Mouse (Mus musculus) limb, embryonic 10.5 days (tissue): Measurements from ENCODE around the gene Cstad. TPM values are rescaled to one million over a fixed set of nuclear protein-coding genes. Genes with fewer than 3 reads are reported as not detected.
A peak's percentile ranks its signal among the peaks of the same experiment; 100 is the strongest.

Source experiments
- DNase-seq: peaks from one replicate; pipeline ENCODE4 v3.0.0-alpha.2; 2017; ENCODE audit warnings: low spot score
- H3K27ac ChIP-seq: fragments of 300-500 bp; sonication (generic); 2 replicates; pipeline ENCODE4 v1.5.1; 2016; ENCODE audit warnings: mild to moderate bottlenecking
- H3K27me3 ChIP-seq: fragments of 300-500 bp; sonication (generic); 2 replicates; pipeline ENCODE4 v1.6.1; 2016; ENCODE audit warnings: low read depth, mild to moderate bottlenecking; ENCODE audit not compliant: poor library complexity, severe bottlenecking
- H3K36me3 ChIP-seq: fragments of 300-500 bp; sonication (generic); 2 replicates; pipeline ENCODE4 v1.6.1; 2016; ENCODE audit warnings: mild to moderate bottlenecking, moderate library complexity
- H3K4me1 ChIP-seq: fragments of 300-500 bp; sonication (generic); 2 replicates; pipeline ENCODE4 v1.6.1; 2016
- H3K4me3 ChIP-seq: fragments of 300-500 bp; sonication (generic); 2 replicates; pipeline ENCODE4 v1.5.1; 2016; ENCODE audit warnings: mild to moderate bottlenecking, moderate library complexity
- H3K9me3 ChIP-seq: fragments of 300-500 bp; sonication (generic); replicated peaks from 2 replicates; pipeline ENCODE4 v1.6.1; 2016; ENCODE audit warnings: mild to moderate bottlenecking
- WGBS: fragments of 180-500 bp; shearing (Covaris S2); methylation state at CpG from one replicate; pipeline ENCODE4 v1.1.7; 2016; 5-methylcytosine and 5-hydroxymethylcytosine counted together
- polyA plus RNA-seq: library from polyadenylated mRNA; unstranded; fragments of >200 nt; fragmentation: Nextera tagmentation; extraction: Ambion mirVana; gene quantifications from 2 replicates; pipeline ENCODE4 v1.2.1, GENCODE M21; 2016

Gene Cstad
- polyA plus RNA-seq, 1 experiment from 2014 or later: 0.95 TPM

- no peak overlapping the region for H3K4me3 ChIP-seq
- H3K9me3 ChIP-seq: no peaks in the 10 kb centered on the region
- H3K4me1 ChIP-seq: peaks cover 18% of the 10 kb centered on the region
- no peak overlapping the region for H3K27ac ChIP-seq
- H3K27me3 ChIP-seq: no peaks in the 10 kb centered on the region
- WGBS: 71% methylated on average over 10 of the region's 10 CpGs
- DNase-seq: no peak
- no peaks in the 10 kb centered on the region for H3K36me3 ChIP-seq
Observed at GRCm38 (mm10) chr2:30623873-30624272, 29.0 kb downstream of the Cstad start.

- H3K27me3 ChIP-seq: no peaks in the 10 kb centered on the region
- H3K9me3 ChIP-seq: no peaks in the 10 kb centered on the region
- H3K4me3 ChIP-seq: no peak overlapping the region
- peaks cover 31% of the 10 kb centered on the region for H3K4me1 ChIP-seq
- H3K27ac ChIP-seq: peak overlapping the region; percentile 80
- WGBS: 69% methylated on average over 6 of the region's 6 CpGs
- no peak for DNase-seq
- H3K36me3 ChIP-seq: no peaks in the 10 kb centered on the region
Observed at GRCm38 (mm10) chr2:30625296-30625826, 30.5 kb downstream of the Cstad start.

GRCm38 (mm10) chr2:30626058-30626675 is 31.3 kb downstream of the Cstad start:
- Histone ChIP-seq H3K4me1 (peaks cover 33% of the 10 kb centered on the region), H3K27ac (peak overlapping the region; percentile 80), H3K36me3 (no peaks in the 10 kb centered on the region), H3K9me3 (no peaks in the 10 kb centered on the region), H3K27me3 (no peaks in the 10 kb centered on the region), H3K4me3 (no peak overlapping the region)
- WGBS: 65% methylated on average over 17 of the region's 17 CpGs
- no peak for DNase-seq

GRCm38 (mm10) chr2:30627338-30627737 is 32.5 kb downstream of the Cstad start:
- DNase-seq: no peak
- H3K27ac ChIP-seq: no peak overlapping the region
- WGBS: 95% methylated on average over 3 of the region's 3 CpGs
- no peaks in the 10 kb centered on the region for H3K9me3 ChIP-seq
- H3K4me3 ChIP-seq: no peak overlapping the region
- no peaks in the 10 kb centered on the region for H3K27me3 ChIP-seq
- H3K36me3 ChIP-seq: no peaks in the 10 kb centered on the region
- peaks cover 30% of the 10 kb centered on the region for H3K4me1 ChIP-seq

- WGBS: 94% methylated on average over 17 of the region's 17 CpGs
- Histone ChIP-seq H3K4me3 (no peak overlapping the region), H3K9me3 (no peaks in the 10 kb centered on the region), H3K36me3 (no peaks in the 10 kb centered on the region), H3K27ac (peak overlapping the region; percentile 79; the same call in 1 of the 2 replicates), H3K4me1 (peaks cover 30% of the 10 kb centered on the region), H3K27me3 (no peaks in the 10 kb centered on the region)
- DNase-seq: no peak
Observed at GRCm38 (mm10) chr2:30628374-30628773, 33.5 kb downstream of the Cstad start.

- Histone ChIP-seq H3K4me1 (peaks cover 30% of the 10 kb centered on the region), H3K4me3 (no peak overlapping the region), H3K36me3 (no peaks in the 10 kb centered on the region), H3K9me3 (no peaks in the 10 kb centered on the region), H3K27me3 (no peaks in the 10 kb centered on the region), H3K27ac (peak overlapping the region; percentile 79)
- 72% methylated on average over 14 of the region's 14 CpGs for WGBS
- peak; percentile 61 for DNase-seq
Observed at GRCm38 (mm10) chr2:30629038-30629761, 34.4 kb downstream of the Cstad start.

- no peak overlapping the region for H3K4me3 ChIP-seq
Observed at GRCm38 (mm10) chr2:30629860-30630259, 35.0 kb downstream of the Cstad start.

GRCm38 (mm10) chr2:30636266-30636671 is 41.4 kb downstream of the Cstad start:
- 73% methylated on average over 5 of the region's 5 CpGs for WGBS
- no peaks in the 10 kb centered on the region for H3K27me3 ChIP-seq
- no peak for DNase-seq
- peak overlapping the region; percentile 73 for H3K27ac ChIP-seq
- H3K4me3 ChIP-seq: no peak overlapping the region
- H3K9me3 ChIP-seq: no peaks in the 10 kb centered on the region
- no peaks in the 10 kb centered on the region for H3K36me3 ChIP-seq
- peaks cover 45% of the 10 kb centered on the region for H3K4me1 ChIP-seq

More at GRCm38 (mm10) chr2:30629860-30630259, 35.0 kb downstream of the Cstad start:
- H3K27me3 ChIP-seq: no peaks in the 10 kb centered on the region
- WGBS: 78% methylated on average over 4 of the region's 4 CpGs
- DNase-seq: no peak
- no peaks in the 10 kb centered on the region for H3K9me3 ChIP-seq
- H3K27ac ChIP-seq: peak overlapping the region; percentile 79
- no peaks in the 10 kb centered on the region for H3K36me3 ChIP-seq
- H3K4me1 ChIP-seq: peaks cover 30% of the 10 kb centered on the region

GRCm38 (mm10) chr2:30637991-30638390 is 43.2 kb downstream of the Cstad start:
- H3K4me3 ChIP-seq: no peak overlapping the region
- no peak for DNase-seq
- H3K4me1 ChIP-seq: peaks cover 60% of the 10 kb centered on the region
- WGBS: 87% methylated on average over 6 of the region's 6 CpGs
- no peaks in the 10 kb centered on the region for H3K9me3 ChIP-seq
- no peaks in the 10 kb centered on the region for H3K27me3 ChIP-seq
- peak overlapping the region; percentile 73; the same call in 1 of the 2 replicates for H3K27ac ChIP-seq
- no peaks in the 10 kb centered on the region for H3K36me3 ChIP-seq

GRCm38 (mm10) chr2:30640021-30640481 is 45.2 kb downstream of the Cstad start:
- Histone ChIP-seq H3K9me3 (no peaks in the 10 kb centered on the region), H3K4me1 (peaks cover 70% of the 10 kb centered on the region), H3K36me3 (no peaks in the 10 kb centered on the region), H3K27ac (peak overlapping the region; percentile 85), H3K27me3 (no peaks in the 10 kb centered on the region), H3K4me3 (peak overlapping the region; percentile 16; the same call in 1 of the 2 replicates)
- peak; percentile 65 for DNase-seq
- 9% methylated on average over 11 of the region's 11 CpGs for WGBS

- no peaks in the 10 kb centered on the region for H3K36me3 ChIP-seq
- 0 out of 2 replicates have a peak overlapping the region, but pooled peaks have one; percentile 63 for H3K27ac ChIP-seq
- peaks cover 72% of the 10 kb centered on the region for H3K4me1 ChIP-seq
- H3K27me3 ChIP-seq: no peaks in the 10 kb centered on the region
- DNase-seq: no peak
- no peaks in the 10 kb centered on the region for H3K9me3 ChIP-seq
- H3K4me3 ChIP-seq: no peak overlapping the region
- WGBS: 13% methylated on average over 5 of the region's 5 CpGs
Observed at GRCm38 (mm10) chr2:30642810-30643209, 48.0 kb downstream of the Cstad start.

- 80% methylated on average over 7 of the region's 7 CpGs for WGBS
- Histone ChIP-seq H3K4me3 (no peak overlapping the region), H3K4me1 (peaks cover 75% of the 10 kb centered on the region), H3K27ac (peak overlapping the region; percentile 63; the same call in 1 of the 2 replicates), H3K27me3 (no peaks in the 10 kb centered on the region), H3K9me3 (no peaks in the 10 kb centered on the region), H3K36me3 (no peaks in the 10 kb centered on the region)
- no peak for DNase-seq
Observed at GRCm38 (mm10) chr2:30643422-30643821, 48.6 kb downstream of the Cstad start.

- no peaks in the 10 kb centered on the region for H3K9me3 ChIP-seq
- 50% methylated on average over 5 of the region's 5 CpGs for WGBS
- peak overlapping the region; percentile 18; the same call in 1 of the 2 replicates for H3K4me3 ChIP-seq
- peaks cover 82% of the 10 kb centered on the region for H3K4me1 ChIP-seq
- peak overlapping the region; percentile 84 for H3K27ac ChIP-seq
- no peaks in the 10 kb centered on the region for H3K36me3 ChIP-seq
- no peaks in the 10 kb centered on the region for H3K27me3 ChIP-seq
- DNase-seq: no peak
Observed at GRCm38 (mm10) chr2:30646833-30647232, 52.0 kb downstream of the Cstad start.
